ENCODE assay signal across 14 mouse cellular contexts in the genomic region with DNA sequence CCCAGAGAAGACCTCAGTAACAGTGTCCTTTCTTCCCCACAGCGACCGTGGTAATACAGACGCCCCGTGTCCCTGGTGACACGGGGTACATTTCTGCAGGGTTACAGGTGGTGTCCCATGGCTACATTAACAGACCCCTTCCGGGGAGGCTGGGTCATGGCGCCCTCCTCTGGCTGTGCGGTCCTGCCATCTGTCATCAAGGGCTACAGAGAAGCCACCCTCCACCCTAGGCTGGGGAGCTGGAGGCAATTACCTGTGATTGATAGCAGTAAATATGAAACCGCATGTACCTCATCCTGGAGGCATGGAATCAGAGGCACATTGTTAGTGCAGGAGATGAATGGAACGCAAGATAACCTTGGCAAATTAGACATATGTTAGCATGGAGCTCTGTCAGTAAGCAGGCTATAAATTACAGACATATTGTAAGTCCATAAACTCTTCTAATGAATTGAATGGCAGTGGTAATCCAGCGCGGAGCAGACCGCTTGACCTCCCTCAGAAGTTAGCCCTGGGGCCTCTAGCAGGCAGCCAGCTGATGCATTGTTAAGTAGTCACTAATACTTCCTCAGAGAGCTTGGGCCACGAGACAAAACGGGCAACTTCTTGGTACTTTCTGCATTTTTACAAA. TPM values are rescaled to one million over a fixed set of nuclear protein-coding genes. Genes with fewer than 3 reads are reported as not detected.
DNase-seq lines count a peak whose midpoint lies in the region; ATAC-seq and TF ChIP-seq lines count a peak whose summit lies in the region.
"Had no signal": no experiment of that assay in that cellular context is flagged by ENCODE, and none has a peak within 500 bp of the region (broad histone marks: within the 10 kb centered on the region; RNA-seq: fewer than 3 reads in every experiment).

No protein-coding gene starts in this region.

- H3K27ac ChIP-seq in heart, adult 2 months, result no peak overlapping the region
- no peak overlapping the region for H3K27ac ChIP-seq in lung, embryonic 14.5 days (ENCODE audit: low read depth)
- no peak overlapping the region for H3K27ac ChIP-seq in embryonic facial prominence, embryonic 10.5 days (replicated peaks)
- H3K27ac ChIP-seq: liver, embryonic 13.5 days had no signal

- no peaks in the 10 kb centered on the region for H3K9me3 ChIP-seq in lung, embryonic 14.5 days (ENCODE audit: low read depth, low read length)
- H3K9me3 ChIP-seq in embryonic facial prominence, embryonic 10.5 days, result 0 out of 2 replicates have a peak, but pooled peaks cover 8% of the 10 kb centered on the region
- H3K9me3 ChIP-seq: liver, embryonic 13.5 days had no signal

- no peaks in the 10 kb centered on the region for H3K36me3 ChIP-seq in heart, adult 2 months (ENCODE audit: control insufficient read depth, insufficient read depth, low read length)
- H3K36me3 ChIP-seq in lung, embryonic 14.5 days (ENCODE audit: insufficient read depth), result no peaks in the 10 kb centered on the region
- no peaks in the 10 kb centered on the region for H3K36me3 ChIP-seq in embryonic facial prominence, embryonic 10.5 days (replicated peaks)
- H3K36me3 ChIP-seq: liver, embryonic 13.5 days had no signal

- H3K27me3 ChIP-seq in heart, adult 2 months (ENCODE audit: control insufficient read depth, insufficient read depth, low read length), result no peaks in the 10 kb centered on the region
- 0 out of 2 replicates have a peak, but pooled peaks cover 3% of the 10 kb centered on the region for H3K27me3 ChIP-seq in lung, embryonic 14.5 days (ENCODE audit: insufficient read depth, low read length)
- H3K27me3 ChIP-seq in embryonic facial prominence, embryonic 10.5 days (replicated peaks; ENCODE audit: low read depth, poor library complexity, severe bottlenecking), result peaks cover 75% of the 10 kb centered on the region

- intact Hi-C loops in heart, adult 2 months (cut with DNase I), result no loop called here
- intact Hi-C loops in heart, postnatal 25 days (cut with DNase I), result no loop called here

- TF ChIP-seq EP300 in heart, adult 2 months (IDR thresholded peaks at IDR 0.05; ENCODE audit: insufficient read depth, low read depth, low read length), result no peak

- no peak for DNase-seq in heart, adult 2 months
- no peak for DNase-seq in heart, adult 8-10 months (ENCODE audit: low spot score)
- no peak for DNase-seq in lung, embryonic 14.5 days
- no peak for DNase-seq in lung, postnatal 10 days
- DNase-seq in embryonic facial prominence, embryonic 10.5 days (ENCODE audit: low spot score), result peak; percentile 35
- peak; percentile 30 for DNase-seq in retina, embryonic 14.5 days (ENCODE audit: low spot score)
- DNase-seq in heart, postnatal 25 days (ENCODE audit: low spot score), result no peak
- DNase-seq: cerebellum, adult 18-20 months; liver, embryonic 13.5 days had no signal

- no peak for ATAC-seq in lung, embryonic 14.5 days (ENCODE audit: insufficient read depth)
- ATAC-seq in inflammation-experienced regulatory T-cells, adult 6 months, result no peak

- no peaks in the 10 kb centered on the region for H3K4me1 ChIP-seq in heart, adult 2 months (ENCODE audit: control insufficient read depth, insufficient read depth, low read length)
- no peaks in the 10 kb centered on the region for H3K4me1 ChIP-seq in lung, embryonic 14.5 days (ENCODE audit: insufficient read depth)
- peaks cover 14% of the 10 kb centered on the region for H3K4me1 ChIP-seq in embryonic facial prominence, embryonic 10.5 days
- H3K4me1 ChIP-seq: liver, embryonic 13.5 days had no signal

- no peak overlapping the region for H3K9ac ChIP-seq in heart, adult 2 months (ENCODE audit: low read depth, low read length)
- H3K9ac ChIP-seq in lung, embryonic 14.5 days, result no peak overlapping the region
- H3K9ac ChIP-seq: liver, embryonic 13.5 days had no signal

- H3K79me2 ChIP-seq in heart, adult 2 months (replicated peaks; ENCODE audit: control insufficient read depth, insufficient read depth, low read length), result no peaks in the 10 kb centered on the region

- TF ChIP-seq POLR2A in heart, adult 2 months (IDR thresholded peaks at IDR 0.05; ENCODE audit: insufficient read depth, low read depth, low read length), result no peak

- H3K4me3 ChIP-seq in heart, adult 2 months, result no peak overlapping the region
- no peak overlapping the region for H3K4me3 ChIP-seq in lung, embryonic 14.5 days (ENCODE audit: low read depth, low read length)
- H3K4me3 ChIP-seq in embryonic facial prominence, embryonic 10.5 days, result no peak overlapping the region
- H3K4me3 ChIP-seq: liver, embryonic 13.5 days had no signal

- H3K4me2 ChIP-seq in lung, embryonic 14.5 days, result no peak overlapping the region
- H3K4me2 ChIP-seq: liver, embryonic 13.5 days had no signal

- 62% methylated on average over 15 of the region's 15 CpGs for WGBS in heart, adult 2 months
- WGBS in lung, embryonic 14.5 days, result 52% methylated on average over 15 of the region's 15 CpGs
- 46% methylated on average over 15 of the region's 15 CpGs for WGBS in embryonic facial prominence, embryonic 10.5 days

- 0 out of 2 replicates have a peak, but pooled peaks have one; percentile 5 for TF ChIP-seq CTCF in heart, adult 2 months (IDR thresholded peaks at IDR 0.05)
- TF ChIP-seq CTCF in lung, embryonic 14.5 days (IDR thresholded peaks at IDR 0.05; ENCODE audit: low read depth), result peak; percentile 14; the same call in 1 of the 2 replicates

RNA-seq across cellular contexts. Expression of a gene that starts 17.2 kb away (rescaled TPM):
- not detected for total RNA-seq in heart, adult 2 months (2021)
- not detected in 2 replicates for polyA plus RNA-seq in heart, adult 2 months (2012; rRNA removed)
- not detected for total RNA-seq in heart, adult 8-10 months (2022)
- polyA plus RNA-seq in lung, embryonic 14.5 days (2014; fragmentation: Nextera tagmentation; extraction: Ambion mirVana), result not detected in 2 replicates
- not detected in 2 replicates for polyA plus RNA-seq in embryonic facial prominence, embryonic 10.5 days (2016; fragmentation: Nextera tagmentation; extraction: Ambion mirVana)
- total RNA-seq in heart, postnatal 25 days (2021), result not detected
- polyA plus RNA-seq in inflammation-experienced regulatory T-cells, adult 6 months (2017; shearing (Covaris generic)), result not detected
- total RNA-seq: adrenal gland, postnatal 36 days; gastrocnemius, adult 8-10 months; layer of hippocampus, adult 8-10 months had no signal
- polyA plus RNA-seq: heart, postnatal 0 days; liver, embryonic 13.5 days had no signal

Comparison
In these comparisons a context has a peak if more than half of its experiments do, and no peak if none do; other contexts are left out.
1. DNase-seq: peak in embryonic facial prominence, embryonic 10.5 days (single experiment) and retina, embryonic 14.5 days (single experiment); none in heart, adult 2 months (0 of 2), heart, adult 8-10 months (single experiment), lung, embryonic 14.5 days (single experiment), lung, postnatal 10 days (single experiment) and heart, postnatal 25 days (single experiment).